Comparison of ENCODE assay signal across 9 mouse cellular contexts in the genomic region with DNA sequence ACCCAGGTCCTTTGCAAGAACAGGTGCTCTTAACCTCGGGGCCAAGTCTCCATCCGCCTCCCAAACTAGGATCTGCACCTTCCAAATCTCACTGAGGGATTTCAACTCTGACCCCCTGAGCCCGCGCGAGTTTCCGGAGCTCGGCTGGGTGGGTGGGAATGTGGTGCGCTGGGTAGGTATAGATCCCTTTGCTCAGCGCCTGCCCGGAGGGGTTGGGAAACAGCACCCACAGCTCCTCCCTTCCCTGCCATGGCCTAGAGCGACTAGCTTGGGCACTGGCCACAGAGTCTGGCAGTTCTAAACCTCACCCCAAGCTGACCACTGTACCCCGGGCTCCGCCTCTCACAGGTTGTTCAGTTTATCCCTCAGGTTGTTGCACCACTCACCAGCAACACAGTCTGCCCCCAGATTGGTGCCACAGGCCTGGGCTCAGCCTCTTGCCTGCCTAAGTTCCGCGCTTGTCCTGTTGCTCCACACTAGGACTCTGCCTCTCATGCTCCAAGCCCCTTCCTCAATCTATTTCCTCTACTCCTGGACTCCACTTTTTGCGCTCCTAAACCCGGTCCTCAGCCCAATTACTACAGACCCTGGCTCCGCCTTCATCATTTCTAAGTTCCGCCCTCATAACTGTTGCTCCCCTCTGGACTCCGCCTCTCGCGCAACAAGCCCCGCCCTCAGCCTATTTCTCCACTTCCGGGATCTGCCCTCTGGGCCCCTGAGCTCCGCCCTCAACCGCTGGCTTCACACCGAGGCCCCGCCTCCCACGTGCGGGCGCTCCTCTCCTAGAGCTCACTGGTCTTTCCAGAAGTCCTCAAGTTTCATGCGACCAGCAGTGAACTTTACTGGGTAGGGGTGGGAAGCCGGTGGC.
A peak's percentile ranks its signal among the peaks of the same experiment; 100 is the strongest.
DNase-seq lines count a peak whose midpoint lies in the region; ATAC-seq and TF ChIP-seq lines count a peak whose summit lies in the region.
"Had no signal": no experiment of that assay in that cellular context is flagged by ENCODE, and none has a peak within 500 bp of the region (broad histone marks: within the 10 kb centered on the region; RNA-seq: fewer than 3 reads in every experiment).

No protein-coding gene starts in this region.

- WGBS in stomach, postnatal 0 days = 39% methylated on average over 33 of the region's 33 CpGs

- no peaks in the 10 kb centered on the region for H3K9me3 ChIP-seq in stomach, postnatal 0 days (ENCODE audit: control insufficient read depth, low read length)

- H3K36me3 ChIP-seq in stomach, postnatal 0 days (ENCODE audit: control insufficient read depth, insufficient read depth, low read length) = no peaks in the 10 kb centered on the region
- H3K36me3 ChIP-seq: embryonic facial prominence, embryonic 12.5 days had no signal

- no peak overlapping the region for H3K27ac ChIP-seq in stomach, postnatal 0 days (replicated peaks)
- H3K27ac ChIP-seq: embryonic facial prominence, embryonic 12.5 days had no signal

- H3K27me3 ChIP-seq in stomach, postnatal 0 days (ENCODE audit: control insufficient read depth, insufficient read depth, low read length) = no peaks in the 10 kb centered on the region
- H3K27me3 ChIP-seq: embryonic facial prominence, embryonic 12.5 days had no signal

- peak; percentile 20 to 24 for DNase-seq in adrenal gland, adult 18-20 months (ENCODE audit: low spot score in 2 of 2)
- no peak for DNase-seq in adrenal gland, postnatal 4 days (ENCODE audit: low spot score in 2 of 2)
- peak; percentile 8 for DNase-seq in urinary bladder, postnatal 14 days (ENCODE audit: low spot score)
- no peak for DNase-seq in urinary bladder, postnatal 10 days (ENCODE audit: low spot score)
- DNase-seq in liver = peak; percentile 73
- DNase-seq in stomach, postnatal 0 days (ENCODE audit: low spot score) = peak; percentile 17
- DNase-seq in right cerebral cortex, postnatal 10 days (ENCODE audit: low spot score in 2 of 2) = no peak
- DNase-seq in layer of hippocampus, postnatal 36 days = no peak

- H3K4me1 ChIP-seq in stomach, postnatal 0 days (replicated peaks; ENCODE audit: control insufficient read depth, insufficient read depth) = no peaks in the 10 kb centered on the region
- H3K4me1 ChIP-seq: embryonic facial prominence, embryonic 12.5 days had no signal

- H3K4me3 ChIP-seq in stomach, postnatal 0 days (ENCODE audit: low read depth, low read length) = no peak overlapping the region
- H3K4me3 ChIP-seq: embryonic facial prominence, embryonic 12.5 days had no signal

- no peak for TF ChIP-seq CTCF in stomach, postnatal 0 days (IDR thresholded peaks at IDR 0.05; ENCODE audit: low read depth)

- no peak overlapping the region for H3K4me2 ChIP-seq in stomach, postnatal 0 days (replicated peaks; ENCODE audit: low read depth)
- H3K4me2 ChIP-seq: embryonic facial prominence, embryonic 12.5 days had no signal

- H3K9ac ChIP-seq in stomach, postnatal 0 days (ENCODE audit: low read length) = no peak overlapping the region
- H3K9ac ChIP-seq: embryonic facial prominence, embryonic 12.5 days had no signal

- TF ChIP-seq EP300 in stomach, postnatal 0 days (optimal IDR thresholded peaks at IDR 0.05) = no peak

- peak; percentile 61; the same call in 1 of the 2 replicates for ATAC-seq in stomach, postnatal 0 days (ENCODE audit: low FRiP score, low TSS enrichment)

Comparison
In these comparisons a context has a peak if more than half of its experiments do, and no peak if none do; other contexts are left out.
1. DNase-seq: peak in adrenal gland, adult 18-20 months (2 of 2), urinary bladder, postnatal 14 days (single experiment), liver (single experiment) and stomach, postnatal 0 days (single experiment); none in adrenal gland, postnatal 4 days (0 of 2), urinary bladder, postnatal 10 days (single experiment), right cerebral cortex, postnatal 10 days (0 of 2) and layer of hippocampus, postnatal 36 days (0 of 2).